In genomic region chr3:93506881-93507325, GRCm38 (mm10) we compare ENCODE assay signal across 13 mouse cellular contexts. TPM values are rescaled to one million over a fixed set of nuclear protein-coding genes. Genes with fewer than 3 reads are reported as not detected.
DNase-seq lines count a peak whose midpoint lies in the region; ATAC-seq lines count a peak whose summit lies in the region.
"Had no signal": no experiment of that assay in that cellular context is flagged by ENCODE, and none has a peak within 500 bp of the region (broad histone marks: within the 10 kb centered on the region; RNA-seq: fewer than 3 reads in every experiment).

No protein-coding gene starts in this region.

- no peaks in the 10 kb centered on the region for H3K27me3 ChIP-seq in forebrain, embryonic 16.5 days (replicated peaks; ENCODE audit: control insufficient read depth, insufficient read depth, low read length)
- H3K27me3 ChIP-seq: liver, embryonic 12.5 days had no signal

- intact Hi-C loops in left cerebral cortex, postnatal 10 days (cut with DNase I): no loop called here

- no peak overlapping the region for H3K9ac ChIP-seq in forebrain, embryonic 16.5 days (replicated peaks; ENCODE audit: low read depth, low read length)
- H3K9ac ChIP-seq: liver, embryonic 12.5 days had no signal

- 76% methylated on average over 5 of the region's 5 CpGs for WGBS in forebrain, embryonic 16.5 days

- peak; percentile 27 for DNase-seq in heart, adult 11 months
- DNase-seq in heart, postnatal 4 days: no peak
- DNase-seq in urinary bladder, adult 18-20 months (ENCODE audit: low spot score in 2 of 2): peak; percentile 32 to 63
- DNase-seq in urinary bladder, adult 2 months (ENCODE audit: low spot score): no peak
- peak; percentile 33 for DNase-seq in lung, postnatal 14 days
- DNase-seq in urinary bladder, postnatal 4 days (ENCODE audit: low spot score in 2 of 2): peak; percentile 31 to 58
- DNase-seq in left cerebral cortex, postnatal 10 days (ENCODE audit: extremely low spot score in 1 of 2, low spot score in 2 of 2): no peak
- DNase-seq: cerebellum, adult 2 months had no signal

- no peak overlapping the region for H3K4me2 ChIP-seq in forebrain, embryonic 16.5 days (ENCODE audit: low read length)

- no peaks in the 10 kb centered on the region for H3K4me1 ChIP-seq in forebrain, embryonic 16.5 days (replicated peaks; ENCODE audit: control insufficient read depth, insufficient read depth, low read length)
- H3K4me1 ChIP-seq: liver, embryonic 12.5 days had no signal

- no peaks in the 10 kb centered on the region for H3K36me3 ChIP-seq in forebrain, embryonic 16.5 days (ENCODE audit: control insufficient read depth, insufficient read depth)
- H3K36me3 ChIP-seq: liver, embryonic 12.5 days had no signal

- no peak overlapping the region for H3K4me3 ChIP-seq in forebrain, embryonic 16.5 days (replicated peaks; ENCODE audit: low read length)
- H3K4me3 ChIP-seq: liver, embryonic 12.5 days had no signal

- no peak overlapping the region for H3K27ac ChIP-seq in forebrain, embryonic 16.5 days (ENCODE audit: low read length)
- H3K27ac ChIP-seq: layer of hippocampus, adult 2 months; liver, embryonic 12.5 days had no signal

- ATAC-seq in forebrain, embryonic 16.5 days: no peak

- no peaks in the 10 kb centered on the region for H3K9me3 ChIP-seq in forebrain, embryonic 16.5 days (ENCODE audit: control insufficient read depth, low read length)
- H3K9me3 ChIP-seq: liver, embryonic 12.5 days had no signal

RNA-seq across cellular contexts. Expression of gene S100a11, which starts 13.4 kb away (rescaled TPM):
- 100 to 1,000 TPM; 243 to 300 TPM for total RNA-seq in heart, postnatal 4 days (2021)
- polyA plus RNA-seq in urinary bladder, adult 2 months (2012; rRNA removed): 912 and 1,103 TPM in 2 replicates
- 104 and 129 TPM in 2 replicates for polyA plus RNA-seq in forebrain, embryonic 16.5 days (2015; fragmentation: Nextera tagmentation; extraction: Ambion mirVana)
- total RNA-seq in left cerebral cortex, postnatal 10 days (2021): 10 to 100 TPM; 23.7 to 24.1 TPM

RNA-seq across cellular contexts. Expression of gene Tchhl1, which starts 38.3 kb away (rescaled TPM):
- total RNA-seq in heart, postnatal 4 days (2021): not detected
- polyA plus RNA-seq in urinary bladder, adult 2 months (2012; rRNA removed): not detected in 2 replicates
- not detected in 2 replicates for polyA plus RNA-seq in forebrain, embryonic 16.5 days (2015; fragmentation: Nextera tagmentation; extraction: Ambion mirVana)
- not detected for total RNA-seq in left cerebral cortex, postnatal 10 days (2021)
- total RNA-seq: layer of hippocampus, adult 2 months had no signal
- polyA plus RNA-seq: cerebellum, adult 2 months; heart, postnatal 0 days; liver, embryonic 12.5 days; testis, adult 2 months had no signal

RNA-seq across cellular contexts. Expression of gene S100a10, which starts 48.0 kb away (rescaled TPM):
- total RNA-seq in heart, postnatal 4 days (2021): 100 to 1,000 TPM; 174 to 179 TPM
- 264 and 295 TPM in 2 replicates for polyA plus RNA-seq in urinary bladder, adult 2 months (2012; rRNA removed)
- polyA plus RNA-seq in forebrain, embryonic 16.5 days (2015; fragmentation: Nextera tagmentation; extraction: Ambion mirVana): 117 and 124 TPM in 2 replicates
- total RNA-seq in left cerebral cortex, postnatal 10 days (2021): 10 to 100 TPM; 61.8 to 82.0 TPM

Comparison
In these comparisons a context has a peak if more than half of its experiments do, and no peak if none do; other contexts are left out.
1. DNase-seq: peak in heart, adult 11 months (single experiment), urinary bladder, adult 18-20 months (2 of 2), lung, postnatal 14 days (single experiment) and urinary bladder, postnatal 4 days (2 of 2); none in heart, postnatal 4 days (single experiment), urinary bladder, adult 2 months (single experiment) and left cerebral cortex, postnatal 10 days (0 of 2).
2. RNA of gene S100a11, which starts 13.4 kb away (total RNA-seq): 243 to 300 TPM in heart, postnatal 4 days; 23.7 to 24.1 TPM in left cerebral cortex, postnatal 10 days; every median in the first group is over 4 times any median in the second.